Mouse (Mus musculus) limb, embryonic 13.5 days (tissue): ENCODE measurements around the gene Cdh4. TPM values are rescaled to one million over a fixed set of nuclear protein-coding genes. Genes with fewer than 3 reads are reported as not detected.

Experiments
- ATAC-seq: fragments of 200-750 bp; cut with Nextera tagmentation; 2 replicates; pipeline ENCODE4 v1.8.0; 2017; ENCODE audit warnings: low read depth, moderate number of reproducible peaks, moderate TSS enrichment; ENCODE audit not compliant: low FRiP score
- H3K27ac ChIP-seq: fragments of 300-500 bp; sonication (generic); 2 replicates; pipeline ENCODE4 v1.5.1; 2015; ENCODE audit warnings: inconsistent platforms, mild to moderate bottlenecking, moderate library complexity
- H3K27me3 ChIP-seq: fragments of 300-500 bp; sonication (generic); 2 replicates; pipeline ENCODE4 v1.6.1; 2015; ENCODE audit warnings: mild to moderate bottlenecking, inconsistent platforms
- H3K36me3 ChIP-seq: fragments of 300-500 bp; sonication (generic); 2 replicates; pipeline ENCODE4 v1.6.1; 2015; ENCODE audit warnings: inconsistent platforms, mild to moderate bottlenecking, moderate library complexity
- H3K4me1 ChIP-seq: fragments of 300-500 bp; sonication (generic); 2 replicates; pipeline ENCODE4 v1.6.1; 2015; ENCODE audit warnings: inconsistent platforms
- H3K4me2 ChIP-seq: fragments of 300-500 bp; sonication (generic); replicated peaks from 2 replicates; pipeline ENCODE4 v1.6.1; 2015; ENCODE audit warnings: inconsistent platforms, mild to moderate bottlenecking, moderate library complexity
- H3K4me3 ChIP-seq: fragments of 300-500 bp; sonication (generic); 2 replicates; pipeline ENCODE4 v1.5.1; 2015; ENCODE audit warnings: moderate library complexity, mild to moderate bottlenecking, inconsistent platforms
- H3K9ac ChIP-seq: fragments of 300-500 bp; sonication (generic); 2 replicates; pipeline ENCODE4 v1.6.1; 2015; ENCODE audit warnings: mild to moderate bottlenecking, inconsistent platforms
- H3K9me3 ChIP-seq: fragments of 300-500 bp; sonication (generic); 2 replicates; pipeline ENCODE4 v1.6.1; 2016; ENCODE audit warnings: inconsistent platforms
- WGBS: fragments of 180-500 bp; shearing (Covaris S2); methylation state at CpG from one replicate; pipeline ENCODE4 v1.1.7; 2015; 5-methylcytosine and 5-hydroxymethylcytosine counted together
- polyA plus RNA-seq: library from polyadenylated mRNA; unstranded; fragments of >200 nt; fragmentation: Nextera tagmentation; extraction: Ambion mirVana; gene quantifications from 2 replicates; pipeline ENCODE4 v1.2.1, GENCODE M21; 2015

The Cdh4 gene
- polyA plus RNA-seq, 1 experiment from 2014 or later = 12.2 TPM

DNA sequence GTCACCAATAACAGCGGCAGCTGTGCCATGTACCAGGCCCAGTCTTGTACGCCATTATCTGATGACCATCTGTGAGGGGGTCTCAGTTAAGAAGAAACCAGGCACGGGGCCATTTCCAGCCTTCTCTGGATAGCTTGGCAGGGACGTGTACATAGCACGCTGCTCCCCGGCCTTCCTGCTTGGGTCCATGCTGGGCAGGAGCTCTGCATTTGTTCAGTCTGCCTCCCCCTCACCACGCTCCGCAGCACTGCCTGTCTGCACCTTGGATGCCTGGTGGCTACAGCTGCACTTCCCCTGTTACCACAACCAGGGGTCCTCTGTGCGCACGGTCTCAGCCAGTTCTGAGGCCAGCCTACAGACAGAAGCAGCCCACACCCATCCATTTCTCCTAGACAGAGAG lies 163.0 kb downstream of the Cdh4 start:
- peaks cover 8% of the 10 kb centered on the region for H3K27me3 ChIP-seq
- no peaks in the 10 kb centered on the region for H3K9me3 ChIP-seq
- WGBS = 89% methylated on average over 10 of the region's 10 CpGs
- no peak for ATAC-seq
- peaks cover 14% of the 10 kb centered on the region for H3K4me1 ChIP-seq
- no peak overlapping the region for H3K4me2 ChIP-seq
- H3K27ac ChIP-seq = no peak overlapping the region
- no peaks in the 10 kb centered on the region for H3K36me3 ChIP-seq
- no peak overlapping the region for H3K9ac ChIP-seq
- H3K4me3 ChIP-seq = no peak overlapping the region

DNA sequence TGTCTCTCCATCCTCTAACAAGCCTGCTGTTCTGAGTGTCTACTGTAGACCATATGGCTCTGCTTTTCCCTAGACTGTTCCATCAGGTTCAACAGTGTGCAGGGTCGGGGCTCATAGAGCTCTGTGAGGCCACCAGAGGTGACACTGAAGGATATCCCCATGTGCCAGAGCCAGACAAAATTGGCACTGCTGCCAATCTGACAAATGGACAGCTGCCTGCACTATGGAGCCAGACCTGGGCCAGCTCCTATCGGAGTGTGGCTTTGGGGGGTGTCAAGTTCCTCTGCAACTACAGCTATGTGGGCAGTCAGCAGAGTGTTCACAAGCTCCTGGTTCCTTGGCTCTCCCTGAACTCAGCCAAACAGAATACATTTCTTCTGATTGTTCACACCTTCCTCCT lies 164.1 kb downstream of the Cdh4 start:
- no peak overlapping the region for H3K4me3 ChIP-seq
- peaks cover 13% of the 10 kb centered on the region for H3K27me3 ChIP-seq
- no peaks in the 10 kb centered on the region for H3K36me3 ChIP-seq
- H3K9me3 ChIP-seq = no peaks in the 10 kb centered on the region
- ATAC-seq = no peak
- no peak overlapping the region for H3K9ac ChIP-seq
- H3K27ac ChIP-seq = no peak overlapping the region
- 79% methylated on average over 2 of the region's 2 CpGs for WGBS
- peaks cover 14% of the 10 kb centered on the region for H3K4me1 ChIP-seq
- H3K4me2 ChIP-seq = no peak overlapping the region

DNA sequence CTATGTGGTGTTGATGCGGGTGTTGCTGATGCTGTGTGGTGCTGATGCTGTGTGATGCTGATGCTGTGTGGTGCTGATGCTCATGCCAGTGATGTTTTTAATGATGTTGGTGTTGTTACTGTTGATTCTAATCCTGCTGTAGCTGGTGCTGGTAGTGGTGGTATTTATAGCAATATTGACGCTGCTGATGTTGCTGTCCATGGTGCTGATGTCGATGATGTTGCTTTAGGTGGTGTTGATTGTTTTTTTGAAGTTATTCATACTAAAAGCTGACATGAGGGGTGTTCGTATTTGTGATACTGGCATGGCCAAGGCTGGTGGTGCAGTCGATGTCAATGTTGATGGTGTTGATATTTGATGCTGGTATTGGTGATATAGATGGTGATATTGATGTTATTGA lies 173.7 kb downstream of the Cdh4 start:
- no peak for ATAC-seq
- 0 out of 2 replicates have a peak, but pooled peaks cover 8% of the 10 kb centered on the region for H3K27me3 ChIP-seq
- H3K4me3 ChIP-seq = no peak overlapping the region
- 45% methylated on average over 5 of the region's 5 CpGs for WGBS
- H3K9ac ChIP-seq = no peak overlapping the region
- H3K4me1 ChIP-seq = no peaks in the 10 kb centered on the region
- H3K27ac ChIP-seq = no peak overlapping the region
- H3K36me3 ChIP-seq = no peaks in the 10 kb centered on the region
- no peaks in the 10 kb centered on the region for H3K9me3 ChIP-seq
- no peak overlapping the region for H3K4me2 ChIP-seq

- 71% methylated on average over 17 of the region's 17 CpGs for WGBS
Measured at GRCm38 (mm10) chr2:179623643-179624473, 181.6 kb downstream of the Cdh4 start.

GRCm38 (mm10) chr2:179627563-179627962 lies 185.3 kb downstream of the Cdh4 start:
- Histone ChIP-seq H3K36me3 (no peaks in the 10 kb centered on the region), H3K4me1 (peaks cover 3% of the 10 kb centered on the region; the same call in 1 of the 2 replicates), H3K4me2 (no peak overlapping the region), H3K4me3 (no peak overlapping the region), H3K9me3 (no peaks in the 10 kb centered on the region), H3K9ac (no peak overlapping the region), H3K27me3 (no peaks in the 10 kb centered on the region), H3K27ac (no peak overlapping the region)
- 75% methylated on average over 2 of the region's 2 CpGs for WGBS
- ATAC-seq = no peak

More at GRCm38 (mm10) chr2:179623643-179624473, 181.6 kb downstream of the Cdh4 start:
- no peak overlapping the region for H3K4me2 ChIP-seq
- H3K4me3 ChIP-seq = no peak overlapping the region
- H3K27ac ChIP-seq = no peak overlapping the region
- no peaks in the 10 kb centered on the region for H3K36me3 ChIP-seq
- H3K9me3 ChIP-seq = no peaks in the 10 kb centered on the region
- no peak for ATAC-seq
- 0 out of 2 replicates have a peak, but pooled peaks cover 3% of the 10 kb centered on the region for H3K27me3 ChIP-seq
- H3K9ac ChIP-seq = no peak overlapping the region
- H3K4me1 ChIP-seq = no peaks in the 10 kb centered on the region

- 10% methylated on average over 10 of the region's 10 CpGs for WGBS
- no peak overlapping the region for H3K27ac ChIP-seq
- H3K4me3 ChIP-seq = no peak overlapping the region
- no peaks in the 10 kb centered on the region for H3K9me3 ChIP-seq
- H3K9ac ChIP-seq = no peak overlapping the region
- H3K36me3 ChIP-seq = no peaks in the 10 kb centered on the region
- H3K4me2 ChIP-seq = no peak overlapping the region
- no peak for ATAC-seq
- H3K4me1 ChIP-seq = peaks cover 7% of the 10 kb centered on the region
- no peaks in the 10 kb centered on the region for H3K27me3 ChIP-seq
Measured at GRCm38 (mm10) chr2:179630720-179631119, 188.5 kb downstream of the Cdh4 start.

DNA sequence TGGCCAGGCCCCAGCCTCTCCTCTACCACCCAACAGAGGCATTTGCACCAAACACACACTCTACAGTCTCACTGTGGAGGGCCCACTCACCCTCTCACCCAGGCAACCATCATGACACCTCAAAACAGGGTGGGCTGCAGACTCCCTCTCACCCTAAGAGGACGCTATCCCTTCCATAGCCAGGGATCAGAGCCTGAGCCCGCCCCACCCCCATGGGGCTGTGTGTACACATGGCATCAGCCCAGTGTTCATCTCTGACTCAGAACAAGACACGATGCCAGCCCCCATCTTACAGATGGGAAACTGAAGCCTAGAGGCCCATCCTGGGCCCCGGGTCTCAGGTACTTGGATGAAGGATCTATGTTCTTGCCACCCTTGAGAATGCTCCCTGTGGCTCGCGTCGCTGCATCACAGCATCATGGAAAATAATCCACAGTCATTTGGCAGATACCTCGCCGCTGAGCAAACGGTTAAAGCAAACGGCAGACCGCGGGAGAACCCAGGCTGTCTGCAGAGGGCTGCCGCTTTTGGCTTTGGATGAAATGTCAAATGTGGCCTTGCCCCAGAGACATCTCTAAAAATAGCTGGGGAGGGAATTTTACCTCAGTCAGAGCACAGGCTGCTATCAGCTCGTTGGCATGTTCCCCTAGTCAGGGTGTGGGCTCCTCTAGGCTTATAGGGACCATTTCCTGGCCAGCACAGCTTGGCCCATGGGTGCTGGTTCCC lies 198.5 kb downstream of the Cdh4 start:
- H3K36me3 ChIP-seq = no peaks in the 10 kb centered on the region
- H3K9ac ChIP-seq = no peak overlapping the region
- H3K4me1 ChIP-seq = no peaks in the 10 kb centered on the region
- H3K4me2 ChIP-seq = no peak overlapping the region
- H3K4me3 ChIP-seq = no peak overlapping the region
- no peak overlapping the region for H3K27ac ChIP-seq
- 88% methylated on average over 15 of the region's 15 CpGs for WGBS
- H3K27me3 ChIP-seq = no peaks in the 10 kb centered on the region
- no peak for ATAC-seq
- peaks cover 9% of the 10 kb centered on the region; the same call in 1 of the 2 replicates for H3K9me3 ChIP-seq

DNA sequence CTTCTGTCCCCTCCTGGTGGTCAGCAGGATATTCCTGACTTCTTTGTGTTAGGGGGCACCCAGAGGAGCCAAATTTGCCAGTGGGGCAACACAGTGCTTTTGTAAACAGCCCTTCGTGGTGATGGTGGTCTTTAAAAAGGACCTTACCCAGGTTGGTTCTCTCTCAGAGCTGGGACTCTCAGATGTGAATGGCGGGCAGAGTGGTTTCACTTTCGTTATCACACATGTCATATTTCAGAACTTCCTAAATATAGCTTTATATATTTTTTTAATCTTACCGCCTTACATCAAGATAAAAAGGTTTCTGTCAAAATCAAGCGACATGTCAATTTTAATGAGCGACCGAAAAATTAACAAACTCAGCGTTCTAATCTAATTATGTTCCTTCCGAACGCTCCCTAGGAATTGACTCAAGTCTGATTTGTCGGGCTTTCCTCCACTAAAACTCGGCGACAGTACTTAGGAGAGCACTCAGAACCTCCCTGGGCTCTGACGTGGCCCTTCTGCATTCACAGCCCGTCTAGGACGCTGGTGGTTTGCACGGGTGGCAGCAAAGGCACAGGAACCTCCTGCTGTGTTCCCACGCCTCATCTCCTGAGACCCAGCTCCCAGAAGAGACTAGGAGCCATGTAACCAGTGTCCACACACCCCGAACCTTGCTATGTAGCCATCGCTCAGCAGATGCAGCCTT lies 206.5 kb downstream of the Cdh4 start:
- Histone ChIP-seq H3K27me3 (no peaks in the 10 kb centered on the region), H3K9me3 (peaks cover 6% of the 10 kb centered on the region; the same call in 1 of the 2 replicates), H3K4me1 (no peaks in the 10 kb centered on the region), H3K27ac (no peak overlapping the region), H3K4me2 (no peak overlapping the region), H3K36me3 (no peaks in the 10 kb centered on the region), H3K4me3 (no peak overlapping the region), H3K9ac (no peak overlapping the region)
- ATAC-seq = no peak
- WGBS = 83% methylated on average over 20 of the region's 20 CpGs

GRCm38 (mm10) chr2:179649370-179649769 lies 207.1 kb downstream of the Cdh4 start:
- 76% methylated on average over 4 of the region's 4 CpGs for WGBS
- Histone ChIP-seq H3K27ac (no peak overlapping the region), H3K4me3 (no peak overlapping the region), H3K9me3 (no peaks in the 10 kb centered on the region), H3K27me3 (no peaks in the 10 kb centered on the region), H3K9ac (no peak overlapping the region), H3K4me2 (no peak overlapping the region), H3K4me1 (no peaks in the 10 kb centered on the region), H3K36me3 (no peaks in the 10 kb centered on the region)
- no peak for ATAC-seq

DNA sequence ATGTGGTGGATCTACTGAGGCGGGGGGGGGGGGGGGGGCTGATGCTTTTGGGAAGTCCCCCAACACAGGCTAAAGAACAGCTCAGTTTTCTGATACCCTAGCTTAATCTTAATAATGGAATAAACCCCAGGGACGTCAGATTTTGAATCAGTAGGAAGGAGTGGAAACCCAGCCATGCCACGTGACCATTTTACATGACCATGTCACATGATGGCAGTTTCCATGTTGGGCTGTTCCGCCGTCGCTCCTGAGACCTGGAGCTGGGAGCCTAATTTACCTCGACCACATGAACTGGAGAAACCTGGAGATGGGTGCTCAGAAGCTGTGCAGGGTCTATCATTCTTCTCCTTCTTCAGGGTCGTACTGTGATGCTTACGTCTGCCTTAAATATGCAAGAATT lies 207.9 kb downstream of the Cdh4 start:
- Histone ChIP-seq H3K36me3 (no peaks in the 10 kb centered on the region), H3K27ac (no peak overlapping the region), H3K9me3 (no peaks in the 10 kb centered on the region), H3K4me2 (no peak overlapping the region), H3K4me1 (no peaks in the 10 kb centered on the region), H3K9ac (no peak overlapping the region), H3K4me3 (no peak overlapping the region), H3K27me3 (no peaks in the 10 kb centered on the region)
- WGBS = 83% methylated on average over 9 of the region's 9 CpGs
- no peak for ATAC-seq

DNA sequence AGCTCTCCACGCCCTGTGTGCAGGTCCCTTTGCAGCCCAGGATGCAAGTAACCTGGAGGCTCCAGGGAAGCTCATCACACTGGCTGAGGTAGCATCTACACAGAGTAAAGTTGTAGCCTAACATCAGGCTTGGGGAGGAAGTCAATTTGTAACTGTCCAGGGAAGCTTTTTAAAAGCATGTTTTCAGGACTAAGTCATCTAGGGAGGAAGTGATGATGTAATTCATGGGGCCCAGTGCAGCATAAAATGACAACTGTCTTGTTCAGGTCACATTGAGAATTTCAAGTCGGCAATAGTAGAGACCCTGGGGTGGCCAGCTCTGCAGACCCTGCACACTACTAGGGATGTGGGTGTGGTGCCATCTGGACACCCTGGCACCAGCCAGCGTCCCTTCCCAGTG lies 213.3 kb downstream of the Cdh4 start:
- 77% methylated on average over 3 of the region's 3 CpGs for WGBS
- no peak for ATAC-seq
- H3K4me3 ChIP-seq = no peak overlapping the region

GRCm38 (mm10) chr2:179659254-179659653 lies 217.0 kb downstream of the Cdh4 start:
- Histone ChIP-seq H3K36me3 (no peaks in the 10 kb centered on the region), H3K27me3 (peaks cover 31% of the 10 kb centered on the region), H3K9me3 (no peaks in the 10 kb centered on the region; the same call in 1 of the 2 replicates), H3K4me1 (peaks cover 26% of the 10 kb centered on the region), H3K9ac (no peak overlapping the region), H3K4me3 (no peak overlapping the region), H3K4me2 (no peak overlapping the region), H3K27ac (no peak overlapping the region)
- no peak for ATAC-seq
- 89% methylated on average over 1 of the region's 1 CpGs for WGBS

More for the DNA sequence above, 213.3 kb downstream of the Cdh4 start:
- Histone ChIP-seq H3K9me3 (no peaks in the 10 kb centered on the region), H3K9ac (no peak overlapping the region), H3K27ac (no peak overlapping the region), H3K27me3 (no peaks in the 10 kb centered on the region), H3K36me3 (no peaks in the 10 kb centered on the region), H3K4me1 (no peaks in the 10 kb centered on the region), H3K4me2 (no peak overlapping the region)
